Mouse (Mus musculus) skeletal muscle tissue, postnatal 0 days (tissue): Measurements from ENCODE around the gene Stx11. TPM values are rescaled to one million over a fixed set of nuclear protein-coding genes. Genes with fewer than 3 reads are reported as not detected.

Experiments used
- polyA plus RNA-seq: library from polyadenylated mRNA; unstranded; fragments of >200 nt; fragmentation: Nextera tagmentation; extraction: Ambion mirVana; gene quantifications from 2 replicates; pipeline ENCODE4 v1.2.1, GENCODE M21; 2015

Gene Stx11
- polyA plus RNA-seq, result 1.1 and 1.4 TPM in 2 replicates

DNA sequence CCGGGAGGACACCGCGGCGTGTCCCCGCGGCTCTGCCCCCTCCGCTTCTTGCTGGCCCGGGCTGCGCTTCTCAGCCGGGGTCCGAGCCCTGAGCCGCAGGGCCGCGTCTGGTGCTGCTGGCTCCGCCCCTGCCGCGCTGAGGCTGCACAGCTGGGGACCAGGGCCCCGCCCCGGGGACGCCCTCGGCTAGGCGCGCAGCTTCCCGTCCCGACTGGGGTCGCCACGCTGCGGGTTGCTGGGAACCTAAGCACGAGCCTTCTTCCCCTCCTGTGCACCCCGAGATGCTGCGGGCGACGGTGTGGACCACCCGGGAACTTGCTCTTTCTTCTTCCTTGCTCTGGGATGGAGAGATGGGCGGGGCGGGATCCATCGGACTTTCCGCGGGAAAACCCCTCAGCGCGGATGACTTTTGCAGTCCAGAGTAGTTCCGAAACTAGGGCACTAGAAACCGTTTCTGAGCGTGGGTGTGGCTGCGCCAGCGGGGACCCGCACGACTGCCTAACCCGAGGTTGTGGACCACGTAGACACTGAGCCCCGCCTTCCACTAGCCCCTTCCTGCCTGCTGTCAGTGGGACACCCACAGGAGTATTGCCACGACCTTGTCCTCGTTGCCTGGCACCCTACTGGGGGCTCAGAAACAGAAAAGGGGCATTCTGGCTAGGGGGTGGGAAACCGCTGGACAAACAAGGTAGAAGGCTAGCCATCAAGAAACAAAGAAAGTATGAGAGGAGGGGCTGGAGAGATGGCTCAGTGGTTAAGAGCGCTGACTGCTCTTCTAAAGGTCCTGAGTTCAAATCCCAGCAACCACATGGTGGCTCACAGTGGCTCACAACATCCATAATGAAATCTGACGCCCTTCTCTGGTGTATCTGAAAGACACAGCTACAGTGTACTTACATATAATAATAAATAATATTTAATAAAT, at the start of gene Stx11:
Gene Stx11 (minus strand): TSS at position 148 of the 925 bp plus-strand sequence.

DNA sequence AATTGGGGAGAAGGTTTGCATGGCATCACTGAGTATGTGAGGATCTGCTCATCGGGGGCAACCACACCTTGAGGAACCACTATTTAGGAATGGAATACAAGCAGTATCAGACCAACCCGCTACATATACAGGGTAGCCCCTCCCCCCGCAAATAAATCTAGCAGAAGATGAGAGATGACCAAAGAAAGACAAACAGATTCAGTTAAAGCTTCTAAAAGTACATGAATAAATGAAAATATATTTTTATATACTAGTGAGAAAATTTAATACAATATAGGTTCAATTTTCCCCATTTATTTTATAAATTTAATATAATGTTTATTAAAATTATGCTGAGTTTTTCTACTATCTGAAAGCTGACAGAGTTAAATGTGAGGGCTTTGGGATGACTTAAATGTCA, 40.9 kb upstream of the Stx11 start, which contains the start of gene Sf3b5:
Gene Sf3b5 (plus strand): TSS at position 301 of the 400 bp plus-strand sequence.

Other genes starting within 250 kb of the Stx11 start
- 56.6 and 62.8 TPM in 2 replicates for gene Utrn, start 94.9 kb downstream of the Stx11 start, polyA plus RNA-seq
- gene Sf3b5, start 41.0 kb upstream of the Stx11 start, polyA plus RNA-seq, result 17.4 and 18.5 TPM in 2 replicates
- 166 and 174 TPM in 2 replicates for gene Plagl1, start 96.2 kb upstream of the Stx11 start, polyA plus RNA-seq
- gene Zc2hc1b, start 213.7 kb upstream of the Stx11 start, polyA plus RNA-seq, result not detected in 2 replicates
- 31.9 and 38.3 TPM in 2 replicates for gene Ltv1, start 228.9 kb upstream of the Stx11 start, polyA plus RNA-seq